Mouse (Mus musculus) lung, adult 10 weeks (tissue): ENCODE measurements around the gene Ddit4l. TPM values are rescaled to one million over a fixed set of nuclear protein-coding genes. Genes with fewer than 3 reads are reported as not detected.

Experiments used
- polyA plus RNA-seq: library from polyadenylated mRNA; stranded (reverse); fragments of 350-450 nt; fragmentation: Illumina TruSeq; extraction: RNeasy Lipid Tissue Mini Kit (QIAGEN cat#74804); gene quantifications from one replicate; pipeline ENCODE4 v1.2.3, GENCODE M21; 2014; ENCODE audit warnings: low read depth, low replicate concordance; ENCODE audit not compliant: insufficient read depth

Ddit4l gene
- polyA plus RNA-seq = 1.4 TPM

GRCm38 (mm10) chr3:137621312-137621711, at the start of gene Ddit4l:
TSS of gene Ddit4l (plus strand) at chr3:137621612.

GRCm38 (mm10) chr3:137671224-137671623, 49.8 kb downstream of the Ddit4l start, which contains the start of gene Gm21962:
TSS of gene Gm21962 (plus strand) at chr3:137671524.

Other genes with a start within 250 kb of the Ddit4l start
- not detected for gene Gm21962, start 49.9 kb downstream of the Ddit4l start, polyA plus RNA-seq
- 257 TPM for gene H2afz, start 242.9 kb downstream of the Ddit4l start, polyA plus RNA-seq
- gene Dnajb14, start 246.1 kb downstream of the Ddit4l start, polyA plus RNA-seq = 4.3 TPM